Mouse (Mus musculus): ENCODE results near the gene Syt7. TPM values are rescaled to one million over a fixed set of nuclear protein-coding genes. Genes with fewer than 3 reads are reported as not detected.

The Syt7 gene
- polyA plus RNA-seq, 1 experiment = 85.2 TPM

DNA sequence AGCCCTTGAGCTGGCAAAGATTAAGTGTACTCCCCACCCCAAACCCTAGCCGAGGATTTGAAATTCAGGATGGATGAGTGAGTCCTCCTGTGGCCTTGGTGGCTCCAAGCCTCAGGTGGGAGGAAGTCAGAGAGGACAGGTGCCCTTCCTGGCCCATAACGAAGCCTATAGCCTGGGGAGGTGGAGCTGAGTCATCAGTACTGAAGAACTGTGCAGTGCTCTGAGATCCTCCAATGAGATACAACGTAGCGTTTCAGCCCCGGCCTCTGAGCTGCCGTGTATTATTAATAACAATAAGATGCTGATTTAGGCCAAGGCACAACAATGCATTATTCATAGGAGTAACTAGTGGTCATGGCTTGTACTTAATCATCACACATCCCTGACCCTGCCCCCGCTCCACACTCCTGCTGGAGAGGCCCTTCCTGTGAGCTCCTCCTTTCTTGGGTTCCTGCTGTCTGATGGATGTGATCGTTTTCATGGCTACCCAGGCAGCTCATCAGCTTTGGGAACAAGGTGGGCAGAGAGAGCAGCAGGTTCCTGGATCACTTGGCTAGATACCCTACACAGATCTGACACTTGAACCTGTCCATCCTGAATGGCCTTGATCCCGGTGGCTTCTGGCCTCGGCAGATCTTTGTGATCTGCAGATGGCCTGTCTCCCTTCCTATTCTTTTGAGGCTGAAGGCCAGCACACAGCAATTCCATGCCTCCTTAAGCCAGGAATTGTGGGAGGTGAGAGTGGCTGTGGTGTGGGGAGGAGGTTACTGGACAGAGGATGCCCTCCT, 14.9 kb downstream of the Syt7 start:
- no peak for DNase-seq (ENCODE audit: low read depth)
- TF ChIP-seq POLR2A (IDR thresholded peaks at IDR 0.05; ENCODE audit: borderline replicate concordance, extremely low read depth, insufficient read depth, insufficient read length, poor library complexity, severe bottlenecking) (no peak), CTCF (IDR thresholded peaks at IDR 0.05; ENCODE audit: borderline replicate concordance, extremely low read depth, insufficient read depth, insufficient read length) (no peak)

DNA sequence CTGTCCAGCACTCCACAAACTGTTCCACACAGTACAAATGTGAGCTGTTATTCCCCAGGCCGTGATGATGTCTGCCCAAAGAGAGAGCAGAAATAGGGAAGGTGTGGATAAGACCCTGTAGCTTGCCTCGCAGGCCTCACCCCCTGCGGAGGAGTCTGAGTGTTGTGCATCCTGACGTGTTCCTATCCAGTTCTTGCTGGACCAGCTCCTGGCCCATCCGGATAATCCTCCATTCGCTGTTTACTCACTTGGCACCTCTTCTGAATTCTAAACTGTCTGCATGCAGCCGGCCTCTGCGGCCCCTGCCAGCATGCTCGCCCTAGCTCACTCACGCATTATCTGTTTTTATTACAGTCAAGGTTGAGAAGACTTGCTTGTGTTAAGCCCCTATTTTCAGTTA, 15.5 kb downstream of the Syt7 start:
- peak; percentile 48 for DNase-seq (ENCODE audit: low read depth)
- TF ChIP-seq CTCF (IDR thresholded peaks at IDR 0.05; ENCODE audit: borderline replicate concordance, extremely low read depth, insufficient read depth, insufficient read length) = no peak
- no peak for TF ChIP-seq POLR2A (IDR thresholded peaks at IDR 0.05; ENCODE audit: borderline replicate concordance, extremely low read depth, insufficient read depth, insufficient read length, poor library complexity, severe bottlenecking)

DNA sequence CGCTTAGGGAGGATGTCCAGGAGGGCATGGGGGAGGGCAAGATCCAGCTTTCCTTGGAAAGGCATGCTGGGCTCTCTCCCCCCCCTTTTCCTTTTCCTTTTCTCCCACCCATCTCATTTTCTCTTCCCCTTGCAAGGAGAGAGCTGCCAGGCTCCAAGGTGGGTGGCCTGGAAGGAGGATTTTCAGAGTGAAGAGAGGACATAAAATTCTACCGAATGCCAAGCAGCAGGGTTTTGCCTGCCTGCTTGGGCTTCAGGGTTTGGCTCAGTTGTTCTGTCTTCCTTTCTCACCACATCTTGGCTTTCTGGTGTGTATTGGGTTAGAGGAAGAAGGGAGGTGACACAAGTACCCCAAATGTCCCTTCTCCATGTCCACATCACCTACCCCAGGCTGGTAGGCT, 16.0 kb downstream of the Syt7 start:
- no peak for TF ChIP-seq POLR2A (IDR thresholded peaks at IDR 0.05; ENCODE audit: borderline replicate concordance, extremely low read depth, insufficient read depth, insufficient read length, poor library complexity, severe bottlenecking)
- TF ChIP-seq CTCF (IDR thresholded peaks at IDR 0.05; ENCODE audit: borderline replicate concordance, extremely low read depth, insufficient read depth, insufficient read length) = no peak
- DNase-seq (ENCODE audit: low read depth) = no peak

DNA sequence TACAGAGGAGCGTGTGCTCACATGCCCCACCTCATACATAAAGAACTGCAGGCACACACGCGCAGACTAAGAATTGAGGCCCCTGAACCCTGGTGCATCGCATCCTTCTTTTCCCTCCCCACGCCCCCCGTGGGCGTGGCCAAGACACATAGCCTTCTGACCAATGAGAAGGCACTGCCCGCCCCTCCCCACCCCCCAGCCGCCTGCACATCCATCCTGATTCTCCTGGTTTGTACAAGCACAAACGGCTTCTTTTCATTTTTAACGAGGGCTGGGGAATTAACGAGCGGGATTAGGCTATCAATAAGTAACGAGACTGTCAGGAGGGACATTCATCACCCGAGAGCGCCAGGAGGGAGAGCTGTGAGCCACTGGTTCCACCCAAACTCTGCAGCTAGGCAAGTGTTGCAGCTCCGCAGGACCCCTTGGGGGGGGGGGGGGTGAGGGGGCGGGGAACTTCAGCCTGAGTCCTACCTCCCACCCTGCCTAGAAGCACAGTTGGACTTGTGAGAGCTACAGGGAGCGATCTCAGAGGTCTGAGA, 24.9 kb downstream of the Syt7 start:
- peak; percentile 96 for DNase-seq (ENCODE audit: low read depth)

DNA sequence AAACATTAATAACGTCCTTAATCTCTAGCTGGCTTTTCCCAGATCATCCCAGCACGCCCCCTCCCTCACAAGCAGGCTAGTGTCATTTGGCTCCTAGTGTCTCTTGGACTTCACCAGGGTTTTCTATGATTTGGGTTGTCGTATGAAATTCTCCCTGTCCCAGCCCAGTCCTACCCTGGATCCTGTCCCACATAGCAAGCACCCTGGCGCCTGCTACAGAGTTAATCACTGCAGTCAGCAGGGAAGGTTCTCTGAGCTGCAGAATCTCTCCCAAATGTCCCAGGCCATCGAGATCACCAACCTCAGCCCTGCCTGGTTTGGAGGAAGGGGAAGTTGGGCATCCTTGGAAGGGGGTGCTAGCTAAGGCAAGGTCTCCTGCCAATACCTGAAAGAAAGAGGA, 26.6 kb downstream of the Syt7 start:
- TF ChIP-seq CTCF (IDR thresholded peaks at IDR 0.05; ENCODE audit: borderline replicate concordance, extremely low read depth, insufficient read depth, insufficient read length) (no peak), POLR2A (IDR thresholded peaks at IDR 0.05; ENCODE audit: borderline replicate concordance, extremely low read depth, insufficient read depth, insufficient read length, poor library complexity, severe bottlenecking) (no peak)

More for the DNA sequence above, 24.9 kb downstream of the Syt7 start:
- TF ChIP-seq POLR2A (IDR thresholded peaks at IDR 0.05; ENCODE audit: borderline replicate concordance, extremely low read depth, insufficient read depth, insufficient read length, poor library complexity, severe bottlenecking) (no peak), CTCF (IDR thresholded peaks at IDR 0.05; ENCODE audit: borderline replicate concordance, extremely low read depth, insufficient read depth, insufficient read length) (no peak)

DNA sequence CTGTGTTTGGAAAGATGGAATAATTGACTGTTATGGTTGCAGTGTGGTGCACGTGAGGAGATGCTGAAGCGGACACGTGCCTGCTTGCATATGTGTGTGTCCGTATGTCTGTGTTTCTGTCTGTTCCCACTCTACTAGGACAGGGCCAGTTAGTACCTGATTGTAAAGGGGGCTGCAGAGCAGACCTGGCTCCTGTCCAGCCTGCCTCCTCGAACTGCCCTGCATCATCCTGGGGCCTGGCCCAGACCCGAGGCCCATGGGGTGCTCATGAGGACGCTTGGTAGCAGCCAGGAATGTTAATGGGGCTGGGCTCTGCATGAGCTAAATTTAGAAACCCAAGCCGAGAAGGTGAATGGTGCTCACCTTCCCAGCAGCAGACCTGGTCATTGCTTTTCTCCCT, 28.0 kb downstream of the Syt7 start:
- no peak for DNase-seq (ENCODE audit: low read depth)
- TF ChIP-seq POLR2A (IDR thresholded peaks at IDR 0.05; ENCODE audit: borderline replicate concordance, extremely low read depth, insufficient read depth, insufficient read length, poor library complexity, severe bottlenecking) (no peak), CTCF (IDR thresholded peaks at IDR 0.05; ENCODE audit: borderline replicate concordance, extremely low read depth, insufficient read depth, insufficient read length) (no peak)

More for the DNA sequence above, 26.6 kb downstream of the Syt7 start:
- DNase-seq (ENCODE audit: low read depth) = no peak

DNA sequence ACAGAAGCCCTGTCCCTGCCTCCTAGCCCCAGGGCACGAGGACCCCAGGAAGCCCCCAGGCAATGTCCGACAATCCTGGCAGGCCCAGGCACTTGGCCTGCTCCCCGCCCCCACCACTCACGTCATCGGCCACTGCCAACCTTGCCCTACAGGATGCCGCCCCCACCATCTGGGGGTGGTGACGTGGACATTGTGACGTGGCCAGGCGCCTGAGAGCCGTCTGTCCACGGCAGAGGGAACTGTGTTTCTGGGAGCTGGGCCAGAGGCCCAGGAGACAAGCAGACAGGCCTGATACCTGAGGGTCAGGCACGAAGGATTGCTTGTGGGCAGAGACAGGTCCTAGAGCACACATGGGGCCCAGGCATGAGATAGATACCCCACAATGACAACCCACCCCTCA, 28.5 kb downstream of the Syt7 start:
- TF ChIP-seq CTCF (IDR thresholded peaks at IDR 0.05; ENCODE audit: borderline replicate concordance, extremely low read depth, insufficient read depth, insufficient read length) (no peak), POLR2A (IDR thresholded peaks at IDR 0.05; ENCODE audit: borderline replicate concordance, extremely low read depth, insufficient read depth, insufficient read length, poor library complexity, severe bottlenecking) (no peak)
- no peak for DNase-seq (ENCODE audit: low read depth)

DNA sequence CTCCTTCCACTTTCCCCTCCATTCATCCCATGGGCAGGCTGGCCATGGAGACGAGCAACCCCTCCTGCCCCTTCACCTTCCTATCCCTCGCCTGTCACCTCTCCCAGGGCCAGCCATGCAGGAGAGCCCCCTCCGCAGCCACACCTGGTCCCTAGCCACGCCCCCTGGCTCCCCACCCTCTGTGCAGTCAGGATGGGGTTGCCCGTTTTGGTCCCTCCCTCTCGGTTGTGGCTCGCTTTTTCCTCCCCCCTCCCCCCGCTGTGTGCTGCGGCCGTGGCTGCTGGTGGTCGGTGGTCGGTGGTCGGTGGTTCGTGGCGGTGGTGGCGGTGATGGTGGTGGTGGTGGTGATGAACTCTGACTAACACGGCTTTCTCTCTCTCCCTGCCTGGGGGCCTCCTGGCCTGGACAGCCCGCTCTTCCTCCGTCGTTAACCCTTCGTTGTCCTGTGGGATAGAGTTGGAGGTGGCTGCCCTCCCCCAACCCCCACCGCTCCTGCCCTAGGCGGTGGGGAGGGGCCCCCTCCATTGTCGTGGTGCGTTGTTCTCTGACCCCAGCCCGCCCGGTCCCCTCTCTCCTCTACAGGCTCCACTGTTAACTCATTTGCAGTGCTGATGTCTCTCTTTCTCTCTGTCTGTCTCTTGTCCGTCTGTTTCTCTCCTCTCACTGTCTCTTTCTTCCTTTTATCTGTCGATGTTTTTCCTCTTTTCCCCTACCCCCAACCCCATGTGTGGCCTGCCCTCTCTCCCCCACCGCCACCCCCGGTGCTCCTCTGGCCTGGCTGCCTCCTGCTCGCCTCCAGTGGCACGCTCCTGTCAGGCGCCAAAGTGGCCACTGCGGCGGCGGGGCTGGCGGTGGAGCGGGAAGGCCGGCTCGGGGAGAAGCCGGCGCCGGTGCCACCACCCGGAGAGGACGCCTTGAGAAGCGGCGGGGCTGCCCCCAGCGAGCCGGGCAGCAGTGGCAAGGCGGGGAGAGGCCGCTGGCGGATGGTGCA, 33.4 kb downstream of the Syt7 start:
- DNase-seq (ENCODE audit: low read depth) = no peak
- TF ChIP-seq POLR2A (IDR thresholded peaks at IDR 0.05; ENCODE audit: borderline replicate concordance, extremely low read depth, insufficient read depth, insufficient read length, poor library complexity, severe bottlenecking) = no peak

DNA sequence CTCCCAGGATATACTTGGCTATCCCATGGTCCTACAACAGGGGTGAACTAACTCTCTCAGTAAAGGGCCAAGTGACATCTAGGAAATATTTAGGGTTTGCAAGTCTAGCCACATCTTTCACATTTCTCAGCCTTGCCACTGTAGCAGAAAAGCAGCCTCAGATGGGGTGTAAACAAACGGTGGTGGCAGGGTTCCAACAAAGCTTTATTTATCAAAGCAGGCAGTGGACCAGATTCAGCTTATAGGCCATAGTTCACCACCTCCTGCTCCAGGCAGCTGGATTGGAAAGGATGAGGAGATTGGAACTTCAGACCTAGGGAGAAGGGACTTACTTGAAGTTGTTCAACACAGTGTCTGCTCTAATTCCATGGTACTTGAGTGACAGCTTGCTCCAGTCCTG, 35.9 kb downstream of the Syt7 start:
- DNase-seq (ENCODE audit: low read depth) = no peak
- TF ChIP-seq POLR2A (IDR thresholded peaks at IDR 0.05; ENCODE audit: borderline replicate concordance, extremely low read depth, insufficient read depth, insufficient read length, poor library complexity, severe bottlenecking) = no peak
- TF ChIP-seq CTCF (IDR thresholded peaks at IDR 0.05; ENCODE audit: borderline replicate concordance, extremely low read depth, insufficient read depth, insufficient read length) = no peak

DNA sequence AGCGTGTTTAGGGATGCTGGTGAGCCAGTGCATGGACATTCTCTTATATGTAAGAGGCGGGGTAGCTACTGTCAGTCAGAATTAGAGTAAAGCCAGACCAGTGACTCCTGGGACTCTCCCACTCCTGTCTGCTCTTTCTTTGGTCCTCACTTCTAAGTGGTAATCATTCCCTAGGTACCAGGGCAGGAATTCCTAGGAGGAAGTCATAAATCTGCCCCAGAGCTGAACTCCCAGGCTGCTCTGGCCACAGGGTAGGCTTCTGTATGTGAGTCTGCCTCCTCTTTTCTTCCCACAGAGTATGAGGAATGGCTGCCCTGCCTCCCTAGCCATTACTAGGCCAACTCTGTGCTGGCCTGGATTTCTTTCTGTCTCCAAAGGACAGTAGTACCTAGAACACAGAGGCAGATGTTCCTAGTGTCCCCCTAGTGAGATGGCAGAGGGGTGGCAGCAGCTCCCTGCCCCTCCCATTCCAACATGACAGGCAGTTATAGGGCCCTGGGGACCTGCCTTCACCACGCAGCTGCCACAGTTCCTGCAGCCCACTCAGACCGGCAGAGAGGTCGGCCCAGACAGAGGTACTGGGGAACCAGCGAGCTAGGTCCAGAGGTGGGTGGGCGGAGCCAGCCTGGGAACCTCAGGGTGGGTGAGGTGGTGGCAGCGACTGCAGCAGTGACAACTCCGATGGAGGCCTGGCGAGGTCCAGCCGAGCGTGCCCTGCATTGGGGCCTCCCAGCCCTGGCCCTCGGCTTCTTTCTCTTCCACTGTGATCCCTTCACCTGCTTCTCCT, 36.8 kb downstream of the Syt7 start:
- no peak for DNase-seq (ENCODE audit: low read depth)
- no peak for TF ChIP-seq POLR2A (IDR thresholded peaks at IDR 0.05; ENCODE audit: borderline replicate concordance, extremely low read depth, insufficient read depth, insufficient read length, poor library complexity, severe bottlenecking)
- no peak for TF ChIP-seq CTCF (IDR thresholded peaks at IDR 0.05; ENCODE audit: borderline replicate concordance, extremely low read depth, insufficient read depth, insufficient read length)

Data from brain, embryonic 14.5 days (tissue).